Mouse (Mus musculus): ENCODE measurements around the gene Tmem52b. TPM values are rescaled to one million over a fixed set of nuclear protein-coding genes. Genes with fewer than 3 reads are reported as not detected.
"Not testable (repeated sequence)": the region's sequence is repeated elsewhere in the genome, so short reads cannot be mapped to it uniquely, and the experiment has no call there.

The Tmem52b gene
- total RNA-seq (2022): not detected

- DNase-seq (ENCODE audit: low spot score in 2 of 2): no peak
These were observed at the start of gene Tmem52b for GRCm38 (mm10) chr6:129512367-129512766. Gene Tmem52b (plus strand): TSS chr6:129512555.

GRCm38 (mm10) chr6:129471386-129471785 lies 41.0 kb upstream of the Tmem52b start:
- no peak for DNase-seq (ENCODE audit: low spot score in 2 of 2)

- no peak for DNase-seq (ENCODE audit: low spot score in 2 of 2)
These were observed 39.7 kb upstream of the Tmem52b start for GRCm38 (mm10) chr6:129472627-129473026.

- DNase-seq (ENCODE audit: low spot score in 2 of 2): no peak
These were observed 35.8 kb upstream of the Tmem52b start for GRCm38 (mm10) chr6:129476404-129477126.

- DNase-seq (ENCODE audit: low spot score in 2 of 2): no peak
These were observed 32.0 kb upstream of the Tmem52b start for GRCm38 (mm10) chr6:129480089-129480958.

GRCm38 (mm10) chr6:129494924-129495323 lies 17.4 kb upstream of the Tmem52b start:
- DNase-seq (ENCODE audit: low spot score in 2 of 2): no peak

- no peak for DNase-seq (ENCODE audit: low spot score in 2 of 2)
These were observed 14.8 kb upstream of the Tmem52b start for GRCm38 (mm10) chr6:129497345-129498218.

GRCm38 (mm10) chr6:129499516-129499915 lies 12.8 kb upstream of the Tmem52b start:
- not testable (repeated sequence) for DNase-seq (ENCODE audit: low spot score in 2 of 2)

- DNase-seq (ENCODE audit: low spot score in 2 of 2): no peak
These were observed 8.9 kb upstream of the Tmem52b start for GRCm38 (mm10) chr6:129503471-129503870.

- no peak for DNase-seq (ENCODE audit: low spot score in 2 of 2)
These were observed 5.3 kb upstream of the Tmem52b start, which contains the start of gene Olr1 for GRCm38 (mm10) chr6:129507024-129507423. Gene Olr1 (minus strand): TSS chr6:129507165.

GRCm38 (mm10) chr6:129510120-129510911 lies 2.0 kb upstream of the Tmem52b start:
- no peak for DNase-seq (ENCODE audit: low spot score in 2 of 2)

- no peak for DNase-seq (ENCODE audit: low spot score in 2 of 2)
These were observed 513 bp downstream of the Tmem52b start for GRCm38 (mm10) chr6:129512868-129513267.

GRCm38 (mm10) chr6:129513409-129513808 lies 1.1 kb downstream of the Tmem52b start:
- no peak for DNase-seq (ENCODE audit: low spot score in 2 of 2)

- no peak for DNase-seq (ENCODE audit: low spot score in 2 of 2)
These were observed 2.0 kb downstream of the Tmem52b start for GRCm38 (mm10) chr6:129514376-129514775.

GRCm38 (mm10) chr6:129515068-129515467 lies 2.7 kb downstream of the Tmem52b start:
- DNase-seq (ENCODE audit: low spot score in 2 of 2): no peak

GRCm38 (mm10) chr6:129516388-129516787 lies 4.0 kb downstream of the Tmem52b start:
- DNase-seq (ENCODE audit: low spot score in 2 of 2): no peak

GRCm38 (mm10) chr6:129517752-129518408 lies 5.5 kb downstream of the Tmem52b start:
- DNase-seq (ENCODE audit: low spot score in 2 of 2): no peak

- no peak for DNase-seq (ENCODE audit: low spot score in 2 of 2)
These were observed 13.7 kb downstream of the Tmem52b start for GRCm38 (mm10) chr6:129526069-129526468.

- DNase-seq (ENCODE audit: low spot score in 2 of 2): no peak
These were observed 15.1 kb downstream of the Tmem52b start for GRCm38 (mm10) chr6:129527416-129527815.

GRCm38 (mm10) chr6:129529605-129530004 lies 17.2 kb downstream of the Tmem52b start:
- no peak for DNase-seq (ENCODE audit: low spot score in 2 of 2)

Data from gastrocnemius, adult 8-10 months (tissue).